Mouse (Mus musculus) brain, embryonic 14.5 days (tissue): ENCODE measurements around the gene Commd9.

Experiments used
- CTCF ChIP-seq: fragments of 200-500 bp; IDR thresholded peaks from 2 replicates; pipeline ENCODE4 v1.5.1; 2012; ENCODE audit warnings: inconsistent platforms, mild to moderate bottlenecking, moderate library complexity, borderline replicate concordance; ENCODE audit not compliant: insufficient read depth, insufficient read length; ENCODE audit errors: extremely low read depth
- POLR2A ChIP-seq: fragments of 200-500 bp; IDR thresholded peaks from 2 replicates; pipeline ENCODE4 v1.6.1; 2012; ENCODE audit warnings: mild to moderate bottlenecking, inconsistent platforms, borderline replicate concordance; ENCODE audit not compliant: poor library complexity, insufficient read depth, insufficient read length, severe bottlenecking; ENCODE audit errors: extremely low read depth

DNA sequence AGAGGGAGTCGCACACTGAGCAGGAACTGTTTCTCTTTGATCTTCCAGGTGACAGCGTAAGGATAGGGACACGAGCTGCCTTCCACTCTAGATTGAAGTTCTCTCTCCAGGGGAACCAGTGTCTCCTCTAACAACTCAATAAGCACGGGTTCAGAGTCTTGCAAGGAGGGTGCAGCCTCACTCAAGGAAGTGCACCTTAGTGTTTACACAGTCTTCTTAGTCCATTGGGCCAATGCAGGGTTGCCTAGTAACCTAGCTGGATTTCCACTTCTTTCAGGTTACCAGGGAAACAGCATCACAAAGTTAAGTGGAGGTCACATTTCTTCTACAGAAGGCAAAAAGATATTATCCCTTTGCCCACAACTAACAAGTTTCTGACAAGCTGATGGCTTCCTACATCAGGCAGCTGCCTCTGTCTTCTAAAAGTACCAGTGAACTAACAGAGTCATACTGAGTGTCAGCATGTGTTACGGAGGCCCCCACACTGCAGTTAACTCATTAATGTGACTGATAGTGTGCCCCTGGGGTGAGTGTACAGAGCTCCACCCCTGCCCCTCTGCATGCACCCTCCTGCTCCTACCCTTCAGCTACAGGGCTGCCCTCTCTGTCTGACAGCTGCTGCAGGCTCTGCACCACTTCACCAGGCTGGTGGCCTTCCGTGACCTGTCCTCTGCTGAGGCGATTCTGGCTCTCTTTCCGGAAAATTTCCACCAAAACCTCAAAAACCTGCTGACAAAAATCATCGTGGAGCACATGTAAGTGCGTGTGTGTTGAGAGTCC is 10.6 kb downstream of the Commd9 start:
- TF ChIP-seq CTCF: no peak
- TF ChIP-seq POLR2A: no peak
